Mouse (Mus musculus) stomach, embryonic 15.5 days (tissue): ENCODE data around the gene Gsc. TPM values are rescaled to one million over a fixed set of nuclear protein-coding genes. Genes with fewer than 3 reads are reported as not detected.
A peak's percentile ranks its signal among the peaks of the same experiment; 100 is the strongest.

Source experiments
- ATAC-seq: fragments of 200-750 bp; cut with Nextera tagmentation; 2 replicates; pipeline ENCODE4 v1.8.0; 2017; ENCODE audit warnings: low read depth, moderate number of reproducible peaks, moderate TSS enrichment; ENCODE audit not compliant: insufficient read depth, low FRiP score
- H3K27ac ChIP-seq: fragments of 300-500 bp; sonication (generic); 2 replicates; pipeline ENCODE4 v1.5.1; 2015; ENCODE audit warnings: mild to moderate bottlenecking, inconsistent platforms
- H3K27me3 ChIP-seq: fragments of 300-500 bp; sonication (generic); replicated peaks from 2 replicates; pipeline ENCODE4 v1.6.1; 2015; ENCODE audit warnings: inconsistent platforms
- H3K36me3 ChIP-seq: fragments of 300-500 bp; sonication (generic); 2 replicates; pipeline ENCODE4 v1.6.1; 2015; ENCODE audit warnings: inconsistent platforms
- H3K4me1 ChIP-seq: fragments of 300-500 bp; sonication (generic); 2 replicates; pipeline ENCODE4 v1.6.1; 2015; ENCODE audit warnings: inconsistent platforms
- H3K4me2 ChIP-seq: fragments of 300-500 bp; sonication (generic); 2 replicates; pipeline ENCODE4 v1.6.1; 2015; ENCODE audit warnings: mild to moderate bottlenecking, inconsistent platforms
- H3K4me3 ChIP-seq: fragments of 300-500 bp; sonication (generic); replicated peaks from 2 replicates; pipeline ENCODE4 v1.5.1; 2015; ENCODE audit warnings: inconsistent platforms
- H3K9ac ChIP-seq: fragments of 300-500 bp; sonication (generic); 2 replicates; pipeline ENCODE4 v1.6.1; 2015; ENCODE audit warnings: inconsistent platforms
- H3K9me3 ChIP-seq: fragments of 300-500 bp; sonication (generic); 2 replicates; pipeline ENCODE4 v1.6.1; 2016; ENCODE audit warnings: inconsistent platforms
- WGBS: fragments of 180-500 bp; shearing (Covaris S2); methylation state at CpG from one replicate; pipeline ENCODE4 v1.1.7; 2015; 5-methylcytosine and 5-hydroxymethylcytosine counted together
- polyA plus RNA-seq: library from polyadenylated mRNA; unstranded; fragments of >200 nt; fragmentation: Nextera tagmentation; extraction: Ambion mirVana; gene quantifications from 2 replicates; pipeline ENCODE4 v1.2.1, GENCODE M21; 2015

The Gsc gene
- polyA plus RNA-seq = 0.60 and 1.4 TPM in 2 replicates

- H3K27ac ChIP-seq = no peak within 1 kb of the TSS
- ATAC-seq = peak; percentile 65
- H3K9me3 ChIP-seq = no peaks in the 10 kb centered on the region
- peak within 1 kb of the TSS; percentile 54 for H3K4me3 ChIP-seq
- H3K9ac ChIP-seq = no peak within 1 kb of the TSS
- peaks cover 23% of the 10 kb centered on the region for H3K4me1 ChIP-seq
- 1% methylated on average over 86 of the region's 97 CpGs for WGBS
- H3K36me3 ChIP-seq = no peaks in the 10 kb centered on the region
- H3K27me3 ChIP-seq = peaks cover 71% of the 10 kb centered on the region
- H3K4me2 ChIP-seq = peak within 1 kb of the TSS; percentile 98
Observed at GRCm38 (mm10) chr12:104472601-104473424, at the start of gene Gsc. TSS of gene Gsc (minus strand) at chr12:104473330.

- Histone ChIP-seq H3K9me3 (no peaks in the 10 kb centered on the region), H3K9ac (no peak overlapping the region), H3K4me1 (no peaks in the 10 kb centered on the region), H3K4me2 (no peak overlapping the region), H3K27ac (no peak overlapping the region), H3K4me3 (no peak overlapping the region), H3K27me3 (no peaks in the 10 kb centered on the region), H3K36me3 (no peaks in the 10 kb centered on the region)
- no peak for ATAC-seq
- 93% methylated on average over 5 of the region's 5 CpGs for WGBS
Observed at GRCm38 (mm10) chr12:104519721-104520120, 46.6 kb upstream of the Gsc start.

- ATAC-seq = no peak
- Histone ChIP-seq H3K27me3 (no peaks in the 10 kb centered on the region), H3K9me3 (no peaks in the 10 kb centered on the region), H3K4me3 (no peak overlapping the region), H3K4me1 (no peaks in the 10 kb centered on the region), H3K9ac (no peak overlapping the region), H3K36me3 (no peaks in the 10 kb centered on the region), H3K27ac (no peak overlapping the region), H3K4me2 (no peak overlapping the region)
- 66% methylated on average over 7 of the region's 7 CpGs for WGBS
Observed at GRCm38 (mm10) chr12:104507911-104508310, 34.8 kb upstream of the Gsc start.

GRCm38 (mm10) chr12:104492009-104492408 is 18.9 kb upstream of the Gsc start:
- Histone ChIP-seq H3K9me3 (no peaks in the 10 kb centered on the region), H3K27me3 (no peaks in the 10 kb centered on the region), H3K4me2 (no peak overlapping the region), H3K4me1 (no peaks in the 10 kb centered on the region), H3K4me3 (no peak overlapping the region), H3K36me3 (no peaks in the 10 kb centered on the region), H3K27ac (no peak overlapping the region), H3K9ac (no peak overlapping the region)
- ATAC-seq = 0 out of 2 replicates have a peak, but pooled peaks have one; percentile 35
- WGBS = 45% methylated on average over 6 of the region's 6 CpGs

GRCm38 (mm10) chr12:104486205-104486604 is 13.1 kb upstream of the Gsc start:
- Histone ChIP-seq H3K4me2 (no peak overlapping the region), H3K9me3 (no peaks in the 10 kb centered on the region), H3K27ac (no peak overlapping the region), H3K4me3 (no peak overlapping the region), H3K27me3 (peaks cover 9% of the 10 kb centered on the region; the same call in 1 of the 2 replicates), H3K36me3 (no peaks in the 10 kb centered on the region), H3K9ac (no peak overlapping the region), H3K4me1 (no peaks in the 10 kb centered on the region)
- no peak for ATAC-seq
- 22% methylated on average over 8 of the region's 8 CpGs for WGBS

- Histone ChIP-seq H3K9me3 (no peaks in the 10 kb centered on the region), H3K4me2 (no peak overlapping the region), H3K4me1 (no peaks in the 10 kb centered on the region), H3K27me3 (peaks cover 16% of the 10 kb centered on the region), H3K27ac (no peak overlapping the region), H3K9ac (no peak overlapping the region), H3K36me3 (no peaks in the 10 kb centered on the region), H3K4me3 (no peak overlapping the region)
- 22% methylated on average over 3 of the region's 3 CpGs for WGBS
- ATAC-seq = no peak
Observed at GRCm38 (mm10) chr12:104485161-104485560, 12.0 kb upstream of the Gsc start.

GRCm38 (mm10) chr12:104481007-104481406 is 7.9 kb upstream of the Gsc start:
- Histone ChIP-seq H3K4me1 (no peaks in the 10 kb centered on the region), H3K27me3 (peaks cover 45% of the 10 kb centered on the region), H3K36me3 (no peaks in the 10 kb centered on the region), H3K9ac (no peak overlapping the region), H3K4me3 (no peak overlapping the region), H3K4me2 (no peak overlapping the region), H3K27ac (no peak overlapping the region), H3K9me3 (no peaks in the 10 kb centered on the region)
- ATAC-seq = no peak
- WGBS = 70% methylated on average over 10 of the region's 10 CpGs

GRCm38 (mm10) chr12:104478193-104478592 is 5.1 kb upstream of the Gsc start:
- no peaks in the 10 kb centered on the region for H3K9me3 ChIP-seq
- no peak overlapping the region for H3K9ac ChIP-seq
- 7% methylated on average over 4 of the region's 4 CpGs for WGBS
- no peaks in the 10 kb centered on the region for H3K36me3 ChIP-seq
- peaks cover 61% of the 10 kb centered on the region for H3K27me3 ChIP-seq
- H3K27ac ChIP-seq = no peak overlapping the region
- no peak for ATAC-seq
- peaks cover 5% of the 10 kb centered on the region; the same call in 1 of the 2 replicates for H3K4me1 ChIP-seq
- no peak overlapping the region for H3K4me2 ChIP-seq
- H3K4me3 ChIP-seq = no peak overlapping the region

- 5% methylated on average over 7 of the region's 7 CpGs for WGBS
- Histone ChIP-seq H3K4me2 (no peak overlapping the region), H3K27me3 (peaks cover 68% of the 10 kb centered on the region)
Observed at GRCm38 (mm10) chr12:104477501-104477900, 4.4 kb upstream of the Gsc start.

GRCm38 (mm10) chr12:104477066-104477465 is 3.9 kb upstream of the Gsc start:
- WGBS = 4% methylated on average over 12 of the region's 12 CpGs
- Histone ChIP-seq H3K4me3 (no peak overlapping the region), H3K9me3 (no peaks in the 10 kb centered on the region), H3K36me3 (no peaks in the 10 kb centered on the region), H3K4me2 (no peak overlapping the region), H3K27me3 (peaks cover 71% of the 10 kb centered on the region), H3K4me1 (peaks cover 14% of the 10 kb centered on the region), H3K27ac (no peak overlapping the region), H3K9ac (no peak overlapping the region)
- ATAC-seq = no peak

More at GRCm38 (mm10) chr12:104477501-104477900, 4.4 kb upstream of the Gsc start:
- Histone ChIP-seq H3K4me1 (peaks cover 9% of the 10 kb centered on the region), H3K4me3 (no peak overlapping the region), H3K9ac (no peak overlapping the region), H3K36me3 (no peaks in the 10 kb centered on the region), H3K9me3 (no peaks in the 10 kb centered on the region), H3K27ac (no peak overlapping the region)
- ATAC-seq = no peak

GRCm38 (mm10) chr12:104475946-104476345 is 2.8 kb upstream of the Gsc start:
- Histone ChIP-seq H3K9ac (no peak overlapping the region), H3K27me3 (peaks cover 77% of the 10 kb centered on the region), H3K27ac (no peak overlapping the region), H3K4me1 (peaks cover 23% of the 10 kb centered on the region), H3K36me3 (no peaks in the 10 kb centered on the region), H3K4me3 (no peak overlapping the region), H3K4me2 (no peak overlapping the region), H3K9me3 (no peaks in the 10 kb centered on the region)
- 3% methylated on average over 21 of the region's 21 CpGs for WGBS
- no peak for ATAC-seq

- no peak overlapping the region for H3K4me2 ChIP-seq
- peaks cover 80% of the 10 kb centered on the region for H3K27me3 ChIP-seq
- H3K4me1 ChIP-seq = peaks cover 23% of the 10 kb centered on the region
- H3K36me3 ChIP-seq = no peaks in the 10 kb centered on the region
- H3K27ac ChIP-seq = no peak overlapping the region
- no peak overlapping the region for H3K4me3 ChIP-seq
- H3K9me3 ChIP-seq = no peaks in the 10 kb centered on the region
- no peak for ATAC-seq
- WGBS = 6% methylated on average over 22 of the region's 22 CpGs
- H3K9ac ChIP-seq = no peak overlapping the region
Observed at GRCm38 (mm10) chr12:104474881-104475740, 2.0 kb upstream of the Gsc start.
